Mouse (Mus musculus): ENCODE measurements around the gene Slc22a20.

GRCm38 (mm10) chr19:5928546-5928945, 57.4 kb downstream of the Slc22a20 start:
- TF ChIP-seq CTCF (IDR thresholded peaks at IDR 0.05; ENCODE audit: low read depth) (no peak), EP300 (IDR thresholded peaks at IDR 0.05; ENCODE audit: low read depth) (no peak)

All from liver, postnatal 0 days (tissue).